Mouse (Mus musculus): ENCODE measurements around the gene Srxn1. TPM values are rescaled to one million over a fixed set of nuclear protein-coding genes. Genes with fewer than 3 reads are reported as not detected.

The Srxn1 gene
- polyA plus RNA-seq, 1 experiment from 2014 or later = 25.8 TPM

Other genes with a start within 250 kb of the Srxn1 start
- gene Angpt4, start 194.3 kb upstream of the Srxn1 start, polyA plus RNA-seq (2015; fragmentation: Nextera tagmentation; extraction: Ambion mirVana) = 0.50 and 2.1 TPM in 2 replicates
- gene Fam110a, start 125.3 kb upstream of the Srxn1 start, polyA plus RNA-seq (2015; fragmentation: Nextera tagmentation; extraction: Ambion mirVana) = 31.3 and 32.0 TPM in 2 replicates
- 1.4 and 1.7 TPM in 2 replicates for gene Slc52a3, start 109.0 kb upstream of the Srxn1 start, polyA plus RNA-seq (2015; fragmentation: Nextera tagmentation; extraction: Ambion mirVana)
- gene Scrt2, start 24.0 kb upstream of the Srxn1 start, polyA plus RNA-seq (2015; fragmentation: Nextera tagmentation; extraction: Ambion mirVana) = 7.5 and 9.2 TPM in 2 replicates
- gene Tcf15, start 38.0 kb downstream of the Srxn1 start, polyA plus RNA-seq (2015; fragmentation: Nextera tagmentation; extraction: Ambion mirVana) = 2.1 and 4.0 TPM in 2 replicates
- 99.6 and 106 TPM in 2 replicates for gene Csnk2a1, start 121.3 kb downstream of the Srxn1 start, polyA plus RNA-seq (2015; fragmentation: Nextera tagmentation; extraction: Ambion mirVana)
- 30.1 and 34.0 TPM in 2 replicates for gene Tbc1d20, start 188.3 kb downstream of the Srxn1 start, polyA plus RNA-seq (2015; fragmentation: Nextera tagmentation; extraction: Ambion mirVana)
- 99.8 and 109 TPM in 2 replicates for gene Rbck1, start 227.1 kb downstream of the Srxn1 start, polyA plus RNA-seq (2015; fragmentation: Nextera tagmentation; extraction: Ambion mirVana)
- 1.8 and 1.9 TPM in 2 replicates for gene Trib3, start 238.5 kb downstream of the Srxn1 start, polyA plus RNA-seq (2015; fragmentation: Nextera tagmentation; extraction: Ambion mirVana)

Data from neural tube, embryonic 15.5 days (tissue).